Mouse (Mus musculus): ENCODE measurements around the gene Dusp1.

Dusp1 gene

GRCm38 (mm10) chr17:26584063-26584462, 22.1 kb upstream of the Dusp1 start:
- no peak for DNase-seq (ENCODE audit: extremely low read depth, low read depth)

- no peak for DNase-seq (ENCODE audit: extremely low read depth, low read depth)
Observed at GRCm38 (mm10) chr17:26583606-26584005, 21.7 kb upstream of the Dusp1 start.

GRCm38 (mm10) chr17:26583056-26583455, 21.1 kb upstream of the Dusp1 start:
- DNase-seq (ENCODE audit: extremely low read depth, low read depth): no peak

DNA sequence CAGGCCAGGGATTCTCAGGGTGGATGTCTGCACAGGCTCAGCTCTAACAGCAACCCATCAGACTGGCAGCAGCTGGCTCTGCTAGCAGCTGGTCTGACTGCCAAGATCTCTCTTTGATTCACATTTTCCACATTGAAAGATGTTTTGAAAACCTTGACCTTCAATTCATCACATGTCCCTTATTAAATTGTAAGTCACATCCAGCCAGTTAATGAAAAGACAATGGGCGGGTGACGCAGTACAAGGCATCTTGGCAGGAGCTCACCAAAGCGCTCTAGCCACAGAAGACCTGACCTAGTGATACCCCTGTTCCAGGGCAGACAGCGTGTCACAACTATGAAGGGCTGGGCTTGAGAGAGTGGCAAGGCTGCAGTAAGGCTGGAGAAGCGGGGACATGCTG, 20.4 kb upstream of the Dusp1 start:
- no peak for DNase-seq (ENCODE audit: extremely low read depth, low read depth)

- DNase-seq (ENCODE audit: extremely low read depth, low read depth): no peak
Observed at GRCm38 (mm10) chr17:26580873-26581401, 19.0 kb upstream of the Dusp1 start.

DNA sequence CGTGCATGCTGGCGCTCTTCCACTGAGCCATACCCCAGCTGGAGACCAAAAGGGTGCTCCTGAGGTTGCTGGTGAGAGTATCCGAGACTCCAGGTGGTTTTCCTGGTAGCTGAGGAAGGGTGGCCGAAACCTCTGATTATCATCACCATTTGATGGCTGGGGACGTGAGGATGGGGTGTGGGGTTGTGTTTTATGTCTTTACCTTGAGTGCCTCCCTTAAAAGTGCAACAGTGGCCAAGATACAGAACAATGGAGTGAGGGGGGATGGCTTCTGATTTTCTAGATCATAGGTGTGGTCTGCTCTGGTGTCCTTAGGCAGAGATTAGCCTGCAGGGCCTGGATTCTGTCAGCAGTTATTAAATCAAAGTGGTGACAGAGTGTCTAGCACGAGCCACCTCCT, 17.5 kb upstream of the Dusp1 start:
- DNase-seq (ENCODE audit: extremely low read depth, low read depth): no peak

GRCm38 (mm10) chr17:26578771-26579170, 16.8 kb upstream of the Dusp1 start:
- DNase-seq (ENCODE audit: extremely low read depth, low read depth): no peak

DNA sequence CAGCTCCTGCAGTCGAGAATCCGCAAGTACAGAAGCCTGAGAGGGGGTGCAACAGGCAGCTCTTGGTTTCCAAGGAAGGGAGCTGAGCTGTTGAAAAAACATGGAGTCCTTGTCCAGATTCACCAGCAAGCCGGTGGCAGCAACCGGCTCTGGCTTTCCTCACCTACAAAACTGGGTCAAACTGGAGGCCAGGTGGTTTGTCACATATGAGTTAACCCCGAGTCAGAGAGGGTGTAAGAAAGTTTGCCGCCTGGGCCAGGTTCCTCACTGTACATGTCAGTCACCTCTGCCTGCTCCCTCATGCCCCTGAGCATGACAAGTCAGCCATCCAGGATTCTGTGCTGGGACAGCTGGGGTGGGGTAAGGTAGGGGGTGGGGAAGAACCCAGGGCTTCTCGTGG, 16.2 kb upstream of the Dusp1 start:
- DNase-seq (ENCODE audit: extremely low read depth, low read depth): no peak

- no peak for DNase-seq (ENCODE audit: extremely low read depth, low read depth)
Observed at GRCm38 (mm10) chr17:26577309-26577708, 15.4 kb upstream of the Dusp1 start.

DNA sequence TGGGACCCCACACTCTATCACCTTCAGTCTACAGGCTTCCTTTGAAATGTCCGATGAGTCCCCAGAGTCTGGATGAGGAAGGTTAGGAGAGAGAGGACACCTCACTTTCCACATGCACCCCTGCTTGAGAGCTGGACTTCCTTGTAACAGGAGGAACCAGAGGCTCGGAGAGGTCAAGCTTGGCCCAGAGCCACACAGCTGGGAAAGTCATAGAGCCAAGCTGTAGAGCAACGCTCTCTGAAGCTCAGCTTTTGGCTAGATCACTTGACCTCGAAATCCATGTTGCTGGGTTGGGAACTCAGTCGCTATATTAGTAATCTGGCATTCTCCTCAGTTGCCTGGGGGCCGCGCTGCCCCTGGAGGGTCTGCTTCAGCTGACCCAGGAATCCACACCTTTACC, 14.9 kb upstream of the Dusp1 start:
- DNase-seq (ENCODE audit: extremely low read depth, low read depth): no peak

DNA sequence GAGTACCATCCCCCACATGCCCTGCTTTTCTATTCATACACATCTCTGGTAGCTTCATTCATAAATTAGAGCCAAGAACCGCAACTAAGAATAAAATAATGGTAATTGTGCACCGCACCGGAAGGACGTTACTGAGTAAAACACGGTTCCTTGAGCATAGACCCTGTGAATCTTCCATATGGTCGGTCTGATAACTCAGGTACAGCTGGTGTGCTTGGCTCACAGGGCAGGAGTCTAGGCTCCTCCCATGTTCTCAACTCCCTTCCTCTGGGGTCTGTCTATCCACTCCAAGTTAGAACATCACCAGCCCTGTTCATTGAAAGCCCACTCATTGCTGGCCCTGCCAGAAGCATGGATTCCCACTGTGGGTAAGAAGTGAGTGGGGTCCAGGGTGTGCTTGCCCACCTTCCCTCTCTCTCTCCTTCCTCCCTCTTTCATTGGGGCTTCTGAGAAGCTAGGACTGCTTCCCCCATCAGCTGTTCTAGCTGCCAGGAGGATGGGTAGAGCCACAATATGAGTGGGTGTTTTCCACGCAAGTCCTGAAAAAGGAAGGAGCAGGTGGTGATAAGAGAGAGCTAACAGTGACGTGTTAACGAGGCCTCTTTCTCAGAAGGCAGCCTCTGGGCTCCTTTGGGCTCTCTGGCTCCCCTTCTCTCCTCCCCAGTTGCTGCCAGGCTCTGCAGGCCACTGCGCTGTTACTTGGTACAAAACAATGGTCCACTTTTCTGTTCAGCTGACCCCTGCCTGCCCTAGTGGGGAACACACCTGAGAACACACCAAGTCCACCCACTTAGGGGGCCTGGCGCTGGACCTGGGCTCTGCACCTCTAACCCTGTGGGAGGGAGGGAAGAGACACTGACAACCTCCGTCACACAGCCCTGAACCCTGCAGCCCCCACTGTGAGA, 14.1 kb upstream of the Dusp1 start:
- DNase-seq (ENCODE audit: extremely low read depth, low read depth): no peak

- DNase-seq (ENCODE audit: extremely low read depth, low read depth): no peak
Observed at GRCm38 (mm10) chr17:26574701-26575100, 12.8 kb upstream of the Dusp1 start.

DNA sequence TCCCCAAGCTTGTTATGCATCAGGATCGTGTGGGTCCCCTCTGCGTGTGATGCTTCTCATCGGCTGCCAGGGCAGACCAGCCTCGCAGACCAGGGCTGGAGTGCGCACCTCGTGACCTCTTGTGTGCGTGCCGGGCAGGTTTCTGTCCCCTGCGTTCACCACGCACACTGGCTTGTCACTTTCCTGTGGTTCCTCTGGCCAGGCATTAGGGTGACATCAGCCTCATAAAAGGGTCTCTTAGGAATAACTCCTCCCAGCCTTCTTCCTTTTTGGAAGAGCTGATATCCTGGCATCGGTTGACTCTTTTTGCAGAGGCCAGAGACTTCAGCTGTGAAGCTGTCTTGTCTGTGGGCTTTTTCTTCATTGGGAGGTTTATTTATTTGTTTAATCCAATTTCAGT, 12.2 kb upstream of the Dusp1 start:
- no peak for DNase-seq (ENCODE audit: extremely low read depth, low read depth)

DNA sequence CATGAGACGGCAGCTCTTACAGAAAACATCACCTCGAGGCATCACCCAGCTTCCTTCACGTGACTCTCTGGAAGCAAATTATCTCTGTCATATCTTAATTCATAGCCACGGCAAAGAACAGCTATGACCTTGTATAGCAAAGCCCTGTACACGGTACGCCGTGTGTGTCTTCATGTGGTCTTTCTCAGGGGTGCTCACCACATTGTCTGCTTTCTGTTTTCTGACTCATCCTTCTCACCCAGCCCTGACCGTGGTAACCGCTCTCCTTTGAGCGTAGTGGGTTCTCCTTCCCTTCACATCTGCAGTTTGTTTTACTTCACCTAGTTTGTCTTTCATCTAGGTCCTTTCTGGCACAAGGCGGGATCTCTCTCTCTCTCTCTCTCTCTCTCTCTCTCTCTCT, 10.3 kb upstream of the Dusp1 start:
- no peak for DNase-seq (ENCODE audit: extremely low read depth, low read depth)

DNA sequence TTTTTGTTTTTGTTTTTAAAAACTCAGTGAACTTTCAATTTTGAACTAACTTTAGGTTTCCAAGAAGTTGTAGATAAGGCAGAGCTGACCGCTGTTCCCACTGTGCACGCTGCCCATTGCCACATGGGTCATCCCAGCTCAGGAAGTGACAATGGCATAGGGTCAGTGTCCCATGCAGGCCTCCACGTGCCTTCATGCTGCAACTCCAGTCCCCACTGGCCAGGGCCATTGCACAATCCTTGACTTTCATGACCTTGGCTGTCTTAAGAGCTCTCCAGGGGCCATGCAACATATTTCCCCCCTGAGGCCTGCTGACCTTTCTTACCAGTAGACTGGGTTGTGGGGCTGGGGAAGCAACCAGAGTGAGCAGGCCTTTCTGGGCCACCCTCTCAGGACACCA, 9.4 kb upstream of the Dusp1 start:
- no peak for DNase-seq (ENCODE audit: extremely low read depth, low read depth)

GRCm38 (mm10) chr17:26570651-26571118, 8.8 kb upstream of the Dusp1 start:
- DNase-seq (ENCODE audit: extremely low read depth, low read depth): no peak

DNA sequence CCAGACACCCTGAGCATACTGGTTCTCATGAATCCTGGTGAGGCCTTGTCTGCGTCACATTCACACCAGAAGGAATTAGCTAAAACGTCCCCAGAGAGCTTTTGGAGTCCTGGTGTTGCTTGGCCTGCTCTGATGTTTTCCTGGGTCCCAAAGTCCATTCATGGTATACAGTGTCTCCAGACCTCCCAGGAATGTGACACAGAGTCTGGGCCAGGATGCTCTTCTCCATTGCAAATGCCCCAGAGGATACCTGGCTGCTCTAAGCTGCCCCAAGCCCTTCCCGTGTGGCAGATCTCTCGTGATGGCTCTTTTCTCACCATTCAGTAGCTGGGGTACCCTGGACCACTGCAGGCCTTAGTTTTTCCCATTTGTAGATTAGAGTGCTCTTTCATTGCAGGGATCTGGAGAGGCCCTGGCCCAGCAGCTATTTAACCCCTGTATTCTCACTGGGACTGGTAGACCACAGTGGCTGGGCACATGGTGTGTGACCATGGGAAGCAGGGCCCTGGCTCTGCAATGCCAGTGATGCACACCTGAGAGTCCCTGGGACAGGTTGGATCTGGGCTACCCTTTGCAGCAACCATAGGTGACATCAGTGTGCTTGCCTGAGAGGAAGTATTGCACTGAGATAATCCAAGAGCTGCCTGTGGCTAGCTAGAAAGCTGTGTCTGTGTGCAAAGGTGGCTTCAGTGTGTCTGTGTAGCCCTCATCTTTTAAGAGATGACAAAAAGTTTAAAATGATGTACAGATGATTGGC, 7.8 kb upstream of the Dusp1 start:
- no peak for DNase-seq (ENCODE audit: extremely low read depth, low read depth)

GRCm38 (mm10) chr17:26567818-26568173, 5.9 kb upstream of the Dusp1 start:
- DNase-seq (ENCODE audit: extremely low read depth, low read depth): no peak

DNA sequence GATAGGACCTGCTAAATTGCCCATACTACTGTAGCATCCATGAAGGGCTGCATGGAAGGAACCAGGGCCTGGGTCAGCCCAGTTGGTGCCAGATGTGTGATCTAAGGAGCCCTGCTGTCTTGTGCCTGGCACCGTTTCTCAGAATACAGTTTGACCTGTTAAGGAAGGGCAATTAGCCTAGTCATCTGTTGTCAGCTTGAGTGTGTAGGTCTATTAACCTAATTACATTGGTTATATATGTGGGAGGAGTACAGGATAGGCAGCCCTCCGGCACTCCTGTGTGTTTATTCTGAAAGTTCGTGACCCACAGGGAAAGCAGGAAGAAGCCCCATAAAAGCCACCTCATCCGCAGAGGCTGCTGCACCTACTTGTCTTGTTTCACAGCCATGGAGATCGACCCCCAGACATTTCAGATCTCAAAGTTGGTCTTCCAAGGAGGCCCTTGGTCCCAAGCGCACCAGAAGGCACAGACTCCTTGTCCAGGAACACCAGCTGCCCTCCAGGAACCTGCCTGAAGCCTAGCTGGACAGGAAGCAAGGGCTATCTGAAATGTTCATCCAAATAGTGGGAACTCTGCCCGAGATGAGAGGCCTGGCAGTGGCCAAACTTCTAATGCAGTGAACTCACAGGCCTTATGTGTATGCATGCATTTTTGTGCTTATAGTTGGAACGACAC, 5.4 kb upstream of the Dusp1 start:
- no peak for DNase-seq (ENCODE audit: extremely low read depth, low read depth)

GRCm38 (mm10) chr17:26564439-26564838, 2.5 kb upstream of the Dusp1 start:
- DNase-seq (ENCODE audit: extremely low read depth, low read depth): no peak

DNA sequence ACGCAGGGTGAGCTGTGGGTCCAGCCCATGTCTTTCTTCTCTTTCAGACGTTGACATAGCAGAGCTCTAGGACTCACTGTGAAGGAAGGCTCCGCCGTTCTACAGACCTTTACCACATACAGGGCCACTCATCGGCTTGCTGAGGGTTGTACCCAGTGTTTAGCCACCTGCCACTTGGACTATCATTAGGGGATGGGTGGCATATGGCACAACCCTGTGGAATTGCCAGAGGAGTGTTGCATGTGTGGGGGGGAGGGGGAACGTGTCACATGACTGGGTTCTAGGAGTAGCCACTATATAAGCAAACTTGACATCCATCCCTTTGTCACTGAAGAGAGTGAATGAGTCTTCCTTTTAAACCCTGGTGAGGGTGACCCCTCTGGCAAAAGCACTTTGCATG, 1.5 kb upstream of the Dusp1 start:
- no peak for DNase-seq (ENCODE audit: extremely low read depth, low read depth)

- DNase-seq (ENCODE audit: extremely low read depth, low read depth): no peak
Observed at GRCm38 (mm10) chr17:26562292-26562691, 364 bp upstream of the Dusp1 start.
